Mouse (Mus musculus) kidney, adult 2 months (tissue): Measurements from ENCODE around the gene Olfr643. TPM values are rescaled to one million over a fixed set of nuclear protein-coding genes. Genes with fewer than 3 reads are reported as not detected.

Source experiments
- DNase-seq: peaks from one replicate; pipeline ENCODE4 v3.0.0; 2021
- H3K27ac ChIP-seq: fragments of 200-500 bp; 2 replicates; pipeline ENCODE4 v1.5.1; 2012; ENCODE audit warnings: low read depth, low read length, control low read depth, inconsistent platforms; ENCODE audit not compliant: insufficient read depth
- H3K27me3 ChIP-seq: fragments of 200-500 bp; replicated peaks from 2 replicates; pipeline ENCODE4 v1.6.1; 2012; ENCODE audit warnings: mild to moderate bottlenecking, moderate library complexity, low read length, inconsistent platforms; ENCODE audit not compliant: control insufficient read depth, insufficient read depth
- H3K36me3 ChIP-seq: fragments of 200-500 bp; 2 replicates; pipeline ENCODE4 v1.6.1; 2012; ENCODE audit warnings: mild to moderate bottlenecking, moderate library complexity, low read length, inconsistent platforms; ENCODE audit not compliant: control insufficient read depth, insufficient read depth
- H3K4me1 ChIP-seq: fragments of 200-500 bp; 2 replicates; pipeline ENCODE4 v1.6.1; 2011; ENCODE audit warnings: low read length; ENCODE audit not compliant: control insufficient read depth, insufficient read depth
- H3K4me3 ChIP-seq: fragments of 200-500 bp; 2 replicates; pipeline ENCODE4 v1.5.1; 2011; ENCODE audit warnings: mild to moderate bottlenecking, low read depth, low read length, control low read depth; ENCODE audit not compliant: insufficient read depth
- CTCF ChIP-seq: fragments of 200-500 bp; conservative IDR thresholded peaks from 2 replicates; pipeline ENCODE4 v1.5.1; 2011; ENCODE audit warnings: low read depth, mild to moderate bottlenecking, control low read depth, low read length, moderate library complexity, mixed read lengths; ENCODE audit not compliant: insufficient read depth, insufficient read length
- POLR2A ChIP-seq: fragments of 200-500 bp; IDR thresholded peaks from one replicate; pipeline ENCODE4 v1.6.1; 2011; ENCODE audit warnings: low read depth, low read length, control low read depth
- WGBS: fragments of 180-500 bp; shearing (Covaris S2); methylation state at CpG from one replicate; pipeline ENCODE4 v1.1.7; 2018; 5-methylcytosine and 5-hydroxymethylcytosine counted together
- polyA plus RNA-seq: library from polyadenylated mRNA; depleted of rRNA; stranded (reverse); fragments of >200 nt; gene quantifications from 2 replicates; pipeline ENCODE4 v1.2.3, GENCODE M21; 2012

Gene Olfr643
- polyA plus RNA-seq, 1 experiment, result not detected

DNA sequence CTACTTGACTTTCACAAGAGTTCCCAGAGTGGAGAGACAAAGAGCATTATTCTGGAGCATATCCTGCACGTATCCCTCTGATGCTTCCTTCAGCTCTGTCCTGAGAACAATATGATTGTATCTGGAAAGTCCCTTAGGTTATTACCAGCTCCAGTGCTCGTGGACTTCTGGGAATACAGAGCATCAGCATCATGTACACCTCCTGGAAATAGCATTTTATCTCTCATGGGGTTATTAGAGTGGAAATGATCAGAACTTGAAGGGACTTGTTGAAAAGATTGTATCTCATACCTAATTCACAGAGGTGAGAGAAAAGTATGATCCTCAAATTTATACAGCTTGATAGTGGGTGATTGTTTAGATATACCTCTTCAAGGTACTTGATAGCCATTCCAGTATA lies 75.9 kb downstream of the Olfr643 start, which contains the start of gene 4930516K23Rik:
TSS of gene 4930516K23Rik (minus strand) at position 101 of the 400 bp plus-strand sequence.
- H3K27ac ChIP-seq, result no peak within 1 kb of the TSS
- no peaks in the 10 kb centered on the region for H3K4me1 ChIP-seq
- 47% methylated on average over 2 of the region's 2 CpGs for WGBS
- no peaks in the 10 kb centered on the region for H3K27me3 ChIP-seq
- no peak for DNase-seq
- H3K4me3 ChIP-seq, result no peak within 1 kb of the TSS
- no peaks in the 10 kb centered on the region for H3K36me3 ChIP-seq
- TF ChIP-seq CTCF (no peak), POLR2A (no peak)

DNA sequence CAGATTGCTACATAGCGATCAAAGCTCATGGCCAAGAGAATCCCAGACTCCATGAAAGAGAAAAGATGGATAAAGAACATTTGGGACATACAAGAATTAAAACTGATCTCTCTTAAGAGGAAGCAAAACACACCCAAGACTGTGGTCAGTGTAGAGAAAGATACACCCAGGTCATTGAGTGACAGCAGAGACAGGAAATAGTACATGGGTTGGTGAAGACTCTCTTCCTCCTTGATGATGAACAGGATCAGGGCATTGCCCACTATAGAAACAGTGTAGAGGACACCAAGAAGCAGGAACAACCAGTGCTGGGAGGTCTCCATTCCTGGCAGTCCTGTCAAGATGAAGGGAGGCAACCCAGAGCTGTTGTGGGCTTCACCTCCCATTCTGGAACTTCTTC lies 78.0 kb downstream of the Olfr643 start:
- Histone ChIP-seq H3K27ac (no peak overlapping the region), H3K27me3 (no peaks in the 10 kb centered on the region), H3K4me3 (no peak overlapping the region), H3K4me1 (no peaks in the 10 kb centered on the region), H3K36me3 (no peaks in the 10 kb centered on the region)
- no peak for DNase-seq
- no peak for TF ChIP-seq CTCF
- no peak for TF ChIP-seq POLR2A
- 89% methylated on average over 1 of the region's 1 CpGs for WGBS

DNA sequence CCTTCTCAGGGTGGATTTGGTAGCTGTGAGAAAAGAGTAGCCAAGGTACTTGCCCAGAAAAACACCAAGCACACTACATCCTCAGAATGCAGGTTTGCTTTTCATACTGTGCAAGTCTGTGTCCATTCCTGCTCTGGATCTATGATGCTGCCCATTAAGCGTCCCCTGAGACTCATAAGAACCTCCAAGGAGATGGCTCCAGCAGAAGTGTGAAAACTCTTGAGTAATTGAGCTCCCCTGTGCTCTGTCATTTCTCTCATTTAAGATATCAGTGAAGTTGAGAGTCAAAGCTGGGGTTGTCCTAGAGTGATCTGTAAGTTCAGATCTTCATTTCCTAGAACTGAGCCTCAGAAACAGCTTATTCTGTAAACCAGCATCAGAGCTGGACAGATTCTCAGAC lies 84.6 kb downstream of the Olfr643 start, which contains the start of gene Olfr642:
TSS of gene Olfr642 (minus strand) at position 101 of the 400 bp plus-strand sequence.
- 70% methylated on average over 1 of the region's 1 CpGs for WGBS
- no peaks in the 10 kb centered on the region for H3K4me1 ChIP-seq
- TF ChIP-seq POLR2A (no peak), CTCF (no peak)
- H3K36me3 ChIP-seq, result no peaks in the 10 kb centered on the region
- DNase-seq, result no peak
- H3K27me3 ChIP-seq, result no peaks in the 10 kb centered on the region
- H3K27ac ChIP-seq, result no peak within 1 kb of the TSS
- H3K4me3 ChIP-seq, result no peak within 1 kb of the TSS

DNA sequence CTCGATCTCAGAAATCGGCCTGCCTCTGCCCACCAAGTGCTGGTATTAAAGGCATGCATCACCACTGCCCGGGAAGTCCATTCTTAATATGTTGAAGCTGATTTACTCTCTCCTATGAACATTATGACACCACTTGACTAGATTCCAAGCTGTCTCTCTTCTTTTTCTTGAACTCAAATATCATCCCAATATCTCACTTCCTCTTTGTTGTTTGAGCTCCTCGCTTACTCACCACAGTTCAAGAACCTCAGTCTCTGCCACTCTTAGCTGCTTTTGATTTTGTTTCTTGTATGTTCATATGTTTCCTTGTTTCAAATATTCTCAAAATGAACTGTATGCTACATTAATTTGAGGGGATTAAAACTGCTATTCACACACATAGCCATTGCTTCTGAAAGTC lies 86.5 kb downstream of the Olfr643 start:
- no peaks in the 10 kb centered on the region for H3K27me3 ChIP-seq
- no peaks in the 10 kb centered on the region for H3K36me3 ChIP-seq
- WGBS, result 87% methylated on average over 4 of the region's 4 CpGs
- DNase-seq, result no peak
- H3K4me1 ChIP-seq, result no peaks in the 10 kb centered on the region
- no peak overlapping the region for H3K4me3 ChIP-seq
- TF ChIP-seq POLR2A (no peak), CTCF (no peak)
- no peak overlapping the region for H3K27ac ChIP-seq

DNA sequence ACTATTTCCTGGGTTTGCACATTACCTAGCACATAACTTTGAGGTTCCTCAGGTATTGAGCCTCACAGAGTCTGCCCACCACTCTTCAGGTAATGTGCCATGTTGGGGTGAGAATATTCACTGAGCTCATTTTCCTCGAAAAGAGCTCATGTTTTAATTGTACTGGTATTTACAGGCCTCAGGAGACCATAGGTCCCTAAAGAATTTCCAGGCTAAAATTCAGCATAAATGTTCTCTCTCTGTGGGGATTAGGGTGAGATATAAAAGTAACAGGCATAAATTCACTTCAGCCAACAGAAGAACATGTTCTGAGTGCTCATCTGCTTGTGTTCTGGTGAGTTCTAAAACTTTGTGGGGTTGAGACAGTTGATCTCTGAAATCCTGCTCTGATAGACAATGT lies 102.1 kb downstream of the Olfr643 start, which contains the start of gene Olfr641:
TSS of gene Olfr641 (plus strand) at position 301 of the 400 bp plus-strand sequence.
- H3K27ac ChIP-seq, result no peak within 1 kb of the TSS
- H3K4me1 ChIP-seq, result no peaks in the 10 kb centered on the region
- H3K27me3 ChIP-seq, result no peaks in the 10 kb centered on the region
- no peak for DNase-seq
- WGBS, result 55% methylated on average over 1 of the region's 1 CpGs
- no peak within 1 kb of the TSS for H3K4me3 ChIP-seq
- H3K36me3 ChIP-seq, result no peaks in the 10 kb centered on the region
- TF ChIP-seq CTCF (no peak), POLR2A (no peak)

DNA sequence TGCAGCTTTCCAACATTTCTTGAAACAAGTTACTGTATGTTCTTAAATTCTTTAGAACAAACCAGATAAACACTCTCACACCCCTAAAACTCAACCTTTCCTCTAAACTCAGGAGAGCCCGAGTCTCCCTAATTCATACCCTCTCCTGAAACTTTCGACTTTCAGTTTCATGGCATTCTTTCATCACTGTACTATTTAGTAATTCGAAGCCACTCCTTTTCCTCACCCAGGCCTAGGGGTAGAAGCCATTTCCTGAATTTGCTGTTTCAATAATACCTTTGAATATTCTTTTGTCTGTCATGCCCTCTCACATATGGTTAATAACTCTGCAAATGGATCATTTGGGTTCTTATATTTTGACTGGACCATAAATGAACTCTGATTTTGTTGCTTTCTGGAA lies 110.2 kb downstream of the Olfr643 start:
- Histone ChIP-seq H3K4me3 (no peak overlapping the region), H3K27me3 (no peaks in the 10 kb centered on the region), H3K4me1 (no peaks in the 10 kb centered on the region), H3K27ac (no peak overlapping the region), H3K36me3 (no peaks in the 10 kb centered on the region)
- DNase-seq, result no peak
- TF ChIP-seq CTCF (no peak), POLR2A (no peak)
- WGBS, result 78% methylated on average over 3 of the region's 3 CpGs

DNA sequence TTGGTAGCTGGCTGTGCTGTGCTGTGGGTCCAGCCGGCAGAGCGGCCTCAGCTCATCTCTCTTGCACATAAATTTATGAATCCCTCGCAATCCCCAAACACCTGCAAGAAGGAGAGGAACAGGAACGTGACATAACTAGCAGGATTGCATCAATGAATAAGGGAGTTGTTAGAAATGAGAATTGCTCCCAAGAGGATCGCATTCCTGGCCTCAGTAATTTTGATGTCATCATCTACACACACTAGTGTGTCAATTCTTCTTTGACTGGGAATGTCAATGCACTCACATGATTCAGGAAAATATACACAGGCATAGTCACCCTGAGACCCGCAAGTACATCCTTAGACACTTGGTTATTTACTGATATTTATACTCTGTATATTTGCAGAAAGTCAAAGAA lies 111.7 kb downstream of the Olfr643 start, which contains the start of gene Olfr640:
TSS of gene Olfr640 (minus strand) at position 101 of the 400 bp plus-strand sequence.
- no peak within 1 kb of the TSS for H3K27ac ChIP-seq
- H3K36me3 ChIP-seq, result no peaks in the 10 kb centered on the region
- no peak for TF ChIP-seq POLR2A
- no peak for TF ChIP-seq CTCF
- WGBS, result 74% methylated on average over 6 of the region's 6 CpGs
- H3K4me1 ChIP-seq, result no peaks in the 10 kb centered on the region
- H3K27me3 ChIP-seq, result no peaks in the 10 kb centered on the region
- H3K4me3 ChIP-seq, result no peak within 1 kb of the TSS
- no peak for DNase-seq

DNA sequence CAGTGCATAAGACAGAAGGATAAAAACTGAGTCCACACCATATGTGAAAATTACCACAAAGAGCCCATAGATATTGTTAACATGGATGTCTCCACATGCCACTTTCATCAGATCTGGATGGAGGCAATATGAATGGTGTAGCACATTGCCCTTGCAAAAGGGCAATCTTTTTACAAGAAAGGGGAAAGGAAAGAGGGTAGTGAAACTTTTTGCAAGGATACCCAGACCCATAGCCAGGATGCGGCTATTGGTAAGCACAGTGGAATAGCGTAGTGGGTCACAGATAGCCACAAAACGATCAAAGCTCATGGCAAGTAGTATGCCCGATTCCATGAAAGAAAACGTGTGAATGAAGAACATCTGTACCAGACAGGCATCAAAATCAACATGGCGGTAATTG lies 115.6 kb downstream of the Olfr643 start:
- Histone ChIP-seq H3K36me3 (no peaks in the 10 kb centered on the region), H3K4me1 (no peaks in the 10 kb centered on the region), H3K27ac (no peak overlapping the region), H3K4me3 (no peak overlapping the region), H3K27me3 (no peaks in the 10 kb centered on the region)
- DNase-seq, result no peak
- WGBS, result 86% methylated on average over 6 of the region's 6 CpGs
- TF ChIP-seq CTCF (no peak), POLR2A (no peak)
